ENCODE assay signal across 8 mouse cellular contexts in the genomic region with DNA sequence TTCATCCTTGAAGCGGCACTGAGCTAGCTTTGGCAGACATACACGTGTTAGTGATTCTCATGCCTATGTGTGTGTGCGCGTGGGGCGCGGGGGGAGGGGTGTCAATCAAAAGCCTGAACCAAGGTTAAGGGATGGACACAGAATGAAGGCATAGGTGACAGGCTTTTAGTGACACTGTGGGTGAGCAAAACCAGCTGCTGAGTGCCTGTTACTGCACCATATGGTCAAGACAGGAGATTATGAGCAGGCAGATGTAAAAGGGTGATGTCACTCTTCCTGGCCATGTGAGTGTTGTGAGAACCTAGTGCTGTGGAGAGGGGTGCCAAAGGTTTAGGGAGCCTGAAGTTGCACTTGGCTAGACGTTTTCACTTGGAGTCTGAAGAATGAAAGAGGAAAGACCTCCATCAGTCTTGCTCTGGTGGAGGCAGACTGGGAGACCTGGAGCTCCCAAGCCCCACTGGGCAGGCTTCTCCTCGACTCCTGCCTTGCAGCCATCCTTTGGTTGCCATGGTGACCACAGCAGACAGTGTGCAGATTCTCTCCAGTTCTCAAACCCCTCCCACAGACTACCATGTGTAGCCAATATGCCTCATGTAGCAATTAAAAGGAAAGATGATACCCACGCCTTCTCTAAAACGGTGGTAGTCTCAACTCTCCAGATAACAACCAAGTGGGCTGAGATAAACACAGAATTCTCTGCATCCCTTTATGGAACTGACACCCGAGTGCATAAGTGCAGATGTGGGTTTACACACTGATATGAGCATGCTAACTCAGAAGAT. TPM values are rescaled to one million over a fixed set of nuclear protein-coding genes. Genes with fewer than 3 reads are reported as not detected.
DNase-seq lines count a peak whose midpoint lies in the region; ATAC-seq lines count a peak whose summit lies in the region.

No protein-coding gene starts in this region.

- no peak overlapping the region for H3K9ac ChIP-seq in heart, embryonic 15.5 days
- no peak overlapping the region for H3K9ac ChIP-seq in midbrain, embryonic 15.5 days

- H3K27me3 ChIP-seq in heart, embryonic 10.5 days (ENCODE audit: insufficient read depth, poor library complexity, severe bottlenecking), result no peaks in the 10 kb centered on the region
- no peaks in the 10 kb centered on the region for H3K27me3 ChIP-seq in heart, embryonic 15.5 days
- H3K27me3 ChIP-seq in midbrain, embryonic 15.5 days (replicated peaks), result no peaks in the 10 kb centered on the region

- H3K4me2 ChIP-seq in heart, embryonic 15.5 days, result no peak overlapping the region
- 0 out of 2 replicates have a peak overlapping the region, but pooled peaks have one; percentile 16 for H3K4me2 ChIP-seq in midbrain, embryonic 15.5 days

- ATAC-seq in heart, embryonic 15.5 days (replicated peaks; ENCODE audit: insufficient number of reproducible peaks, insufficient read depth, low FRiP score, low read depth), result peak; percentile 77
- ATAC-seq in midbrain, embryonic 15.5 days (replicated peaks), result peak; percentile 96

- peaks cover 27% of the 10 kb centered on the region for H3K4me1 ChIP-seq in heart, embryonic 10.5 days
- peaks cover 28% of the 10 kb centered on the region for H3K4me1 ChIP-seq in heart, embryonic 15.5 days (replicated peaks)
- peaks cover 18% of the 10 kb centered on the region for H3K4me1 ChIP-seq in midbrain, embryonic 15.5 days

- H3K9me3 ChIP-seq in heart, embryonic 10.5 days, result no peaks in the 10 kb centered on the region
- H3K9me3 ChIP-seq in heart, embryonic 15.5 days (replicated peaks), result no peaks in the 10 kb centered on the region
- H3K9me3 ChIP-seq in midbrain, embryonic 15.5 days, result no peaks in the 10 kb centered on the region

- peak overlapping the region; percentile 78 for H3K27ac ChIP-seq in heart, embryonic 10.5 days
- H3K27ac ChIP-seq in heart, embryonic 15.5 days, result peak overlapping the region; percentile 64
- peak overlapping the region; percentile 78 for H3K27ac ChIP-seq in midbrain, embryonic 15.5 days

- DNase-seq in heart, embryonic 10.5 days (ENCODE audit: low spot score), result peak; percentile 86
- no peak for DNase-seq in heart, adult 8-10 months (ENCODE audit: low spot score)
- peak; percentile 52 for DNase-seq in embryo, embryonic 11.5 days (ENCODE audit: low read depth, low spot score)
- DNase-seq in left cerebral cortex, adult 8-10 months (ENCODE audit: low spot score in 2 of 2), result peak; percentile 16 to 91
- no peak for DNase-seq in Muller cell, postnatal 12 days (ENCODE audit: inconsistent ontology term)
- DNase-seq in gastrocnemius, adult 8-10 months (ENCODE audit: low spot score in 2 of 2), result no peak

- no peaks in the 10 kb centered on the region for H3K36me3 ChIP-seq in heart, embryonic 10.5 days
- H3K36me3 ChIP-seq in heart, embryonic 15.5 days, result no peaks in the 10 kb centered on the region
- H3K36me3 ChIP-seq in midbrain, embryonic 15.5 days (replicated peaks), result no peaks in the 10 kb centered on the region

- WGBS in heart, embryonic 10.5 days, result 41% methylated on average over 11 of the region's 11 CpGs
- WGBS in heart, embryonic 15.5 days, result 33% methylated on average over 11 of the region's 11 CpGs
- WGBS in midbrain, embryonic 15.5 days, result 41% methylated on average over 11 of the region's 11 CpGs

- H3K4me3 ChIP-seq in heart, embryonic 10.5 days, result no peak overlapping the region
- H3K4me3 ChIP-seq in heart, embryonic 15.5 days, result no peak overlapping the region
- H3K4me3 ChIP-seq in midbrain, embryonic 15.5 days, result no peak overlapping the region

RNA-seq across cellular contexts. Expression of gene Ripor2, which starts 5.5 kb away (rescaled TPM):
- 5.2 and 6.8 TPM in 2 replicates for polyA plus RNA-seq in heart, embryonic 10.5 days (2016; fragmentation: Nextera tagmentation; extraction: Ambion mirVana)
- 10 to 100 TPM in 2 of 4 experiments, 1 to 10 TPM in 2; 3.9 to 11.7 (median 8.3) TPM for total RNA-seq in heart, adult 8-10 months (2022)
- polyA plus RNA-seq in heart, embryonic 15.5 days (2015; fragmentation: Nextera tagmentation; extraction: Ambion mirVana), result 14.5 and 16.0 TPM in 2 replicates
- total RNA-seq in left cerebral cortex, adult 8-10 months (2022), result 10 to 100 TPM; 52.0 to 64.0 (median 60.2) TPM
- 32.3 and 34.0 TPM in 2 replicates for polyA plus RNA-seq in midbrain, embryonic 15.5 days (2015; fragmentation: Nextera tagmentation; extraction: Ambion mirVana)
- total RNA-seq in gastrocnemius, adult 8-10 months (2022), result 1 to 10 TPM; 3.1 to 9.0 (median 4.5) TPM

Comparison
In these comparisons a context has a peak if more than half of its experiments do, and no peak if none do; other contexts are left out.
1. DNase-seq: peak in heart, embryonic 10.5 days (single experiment), embryo, embryonic 11.5 days (single experiment) and left cerebral cortex, adult 8-10 months (2 of 2); none in heart, adult 8-10 months (single experiment), Muller cell, postnatal 12 days (single experiment) and gastrocnemius, adult 8-10 months (0 of 2).
2. RNA of gene Ripor2, which starts 5.5 kb away (total RNA-seq): 52.0 to 64.0 TPM in left cerebral cortex, adult 8-10 months; 3.9 to 11.7 TPM in heart, adult 8-10 months and 3.1 to 9.0 TPM in gastrocnemius, adult 8-10 months; every median in the first group is over 4 times any median in the second.
3. Peak in every context shown above with its lines, with median percentiles within 50 percentile points of each other: H3K27ac ChIP-seq.